Mouse (Mus musculus): ENCODE results near the gene Snx5.

Gene Snx5

GRCm38 (mm10) chr2:144270507-144271420 is at the start of gene Snx5, which contains the start of gene Mgme1:
Gene Snx5, minus strand, starts transcription at chr2:144270906.
Gene Mgme1, plus strand, starts transcription at chr2:144270663.
- peak; percentile 96 for DNase-seq (ENCODE audit: low read depth, low spot score)

- no peak for DNase-seq (ENCODE audit: low read depth, low spot score)
Measured at GRCm38 (mm10) chr2:144311372-144311771, 40.7 kb upstream of the Snx5 start.

DNA sequence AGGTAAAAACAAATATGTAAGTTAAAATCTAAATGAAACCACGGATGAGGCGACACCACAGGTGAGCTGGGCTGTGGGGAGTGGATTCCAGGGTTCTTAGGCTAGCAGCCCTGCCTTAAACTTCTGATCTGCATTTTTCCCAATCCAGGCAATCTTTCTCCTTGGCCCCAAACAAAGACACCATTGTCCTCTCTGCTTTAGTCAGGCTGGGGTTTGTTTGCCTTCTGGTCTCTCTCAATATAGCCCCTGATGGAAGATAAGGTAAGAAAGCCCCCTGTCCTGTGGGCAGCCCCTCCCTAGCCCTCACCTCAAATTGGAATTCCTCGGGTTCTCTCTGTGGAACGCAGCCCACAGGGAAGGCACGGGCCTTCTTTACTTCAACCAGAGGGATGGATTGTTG is 39.6 kb upstream of the Snx5 start:
- no peak for DNase-seq (ENCODE audit: low read depth, low spot score)

DNA sequence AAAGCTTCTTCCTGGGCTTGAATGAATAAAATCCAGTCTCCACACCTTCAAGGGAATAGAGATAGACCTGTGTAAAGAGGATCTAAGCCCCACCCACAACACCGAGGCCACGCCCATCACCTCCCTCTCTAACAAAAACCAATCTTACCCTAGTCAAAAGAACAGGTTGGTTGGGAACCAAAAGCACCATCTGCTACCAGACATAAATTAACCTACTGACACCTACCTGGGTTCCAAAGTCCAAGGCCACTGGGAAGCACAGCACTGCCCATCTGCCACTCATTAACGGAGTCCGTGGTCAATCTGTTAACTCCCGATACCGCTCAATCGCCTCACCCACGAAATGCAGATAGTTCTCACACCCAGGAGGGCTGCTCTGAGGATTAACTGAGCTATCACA is 37.9 kb upstream of the Snx5 start:
- DNase-seq (ENCODE audit: low read depth, low spot score): no peak

GRCm38 (mm10) chr2:144305721-144306294 is 35.1 kb upstream of the Snx5 start:
- DNase-seq (ENCODE audit: low read depth, low spot score): no peak

GRCm38 (mm10) chr2:144301101-144301500 is 30.4 kb upstream of the Snx5 start:
- no peak for DNase-seq (ENCODE audit: low read depth, low spot score)

DNA sequence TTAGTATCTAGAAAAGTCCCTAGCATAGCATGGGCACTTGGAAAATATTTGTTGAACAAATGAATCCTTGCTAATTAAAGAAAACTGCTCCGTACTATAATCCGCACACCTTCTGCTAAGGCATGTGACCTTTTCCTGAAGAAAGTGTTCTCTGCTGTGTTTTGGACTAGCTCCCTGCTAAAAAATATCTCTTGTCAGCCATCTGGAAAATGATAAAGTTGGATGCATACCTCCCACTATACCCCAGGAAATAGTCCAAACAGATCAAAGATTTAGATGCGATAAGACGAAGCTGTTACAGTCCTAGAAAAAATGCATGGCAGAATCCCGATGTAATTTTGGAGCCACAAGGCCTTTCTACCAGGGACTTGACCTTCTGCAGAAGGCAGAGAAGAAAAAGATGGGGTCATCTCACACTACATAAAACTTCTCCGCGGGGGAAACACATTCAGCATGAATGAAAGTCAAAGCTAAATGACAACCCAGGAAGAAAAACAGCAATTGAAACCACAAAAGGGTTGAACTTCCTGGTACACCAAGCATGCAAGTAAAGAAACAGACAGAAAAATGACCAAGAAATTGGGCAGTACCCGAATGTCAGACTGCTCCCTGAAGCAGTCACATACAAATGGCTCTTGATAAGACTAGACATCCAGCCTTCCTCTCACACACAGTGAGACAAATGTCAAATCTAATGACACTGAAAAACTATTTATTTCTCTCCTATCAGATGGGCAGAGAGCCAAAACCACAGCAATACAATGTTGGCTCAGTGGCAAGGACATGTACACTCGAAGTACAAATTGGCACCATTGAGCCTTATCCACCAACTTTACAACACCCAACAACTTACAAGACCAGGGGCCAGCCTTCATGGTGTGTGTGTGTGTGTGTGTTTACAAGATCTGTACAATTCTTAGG is 29.3 kb upstream of the Snx5 start:
- DNase-seq (ENCODE audit: low read depth, low spot score): no peak

DNA sequence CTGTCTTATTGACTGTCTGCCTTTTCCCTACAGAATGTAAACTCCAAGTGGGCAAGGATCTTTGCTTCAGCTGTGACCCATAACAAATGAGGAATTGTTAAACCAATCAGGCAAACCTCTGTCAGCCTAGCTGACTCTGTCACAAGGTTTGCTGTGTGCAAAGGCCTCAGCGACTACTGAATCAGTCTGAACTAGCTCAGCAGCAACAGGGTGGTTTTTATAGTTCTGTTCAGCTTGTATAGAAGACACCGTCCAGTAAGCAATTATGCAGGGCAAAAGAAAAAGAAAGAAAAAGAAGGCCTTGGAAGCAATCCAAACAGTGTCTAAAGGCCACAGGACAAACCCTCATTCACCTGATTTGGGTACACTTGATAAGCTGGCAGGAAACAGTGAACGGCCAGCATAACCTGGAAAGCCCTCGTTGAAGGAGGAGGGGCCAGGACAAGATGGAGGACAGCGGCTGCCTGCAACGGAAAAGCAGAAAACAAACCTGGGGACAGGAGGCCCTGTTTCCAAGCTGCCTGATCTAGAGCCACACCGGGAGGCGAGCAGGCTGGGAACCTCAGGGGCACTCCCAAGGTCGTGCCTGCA is 24.5 kb upstream of the Snx5 start:
- DNase-seq (ENCODE audit: low read depth, low spot score): no peak

DNA sequence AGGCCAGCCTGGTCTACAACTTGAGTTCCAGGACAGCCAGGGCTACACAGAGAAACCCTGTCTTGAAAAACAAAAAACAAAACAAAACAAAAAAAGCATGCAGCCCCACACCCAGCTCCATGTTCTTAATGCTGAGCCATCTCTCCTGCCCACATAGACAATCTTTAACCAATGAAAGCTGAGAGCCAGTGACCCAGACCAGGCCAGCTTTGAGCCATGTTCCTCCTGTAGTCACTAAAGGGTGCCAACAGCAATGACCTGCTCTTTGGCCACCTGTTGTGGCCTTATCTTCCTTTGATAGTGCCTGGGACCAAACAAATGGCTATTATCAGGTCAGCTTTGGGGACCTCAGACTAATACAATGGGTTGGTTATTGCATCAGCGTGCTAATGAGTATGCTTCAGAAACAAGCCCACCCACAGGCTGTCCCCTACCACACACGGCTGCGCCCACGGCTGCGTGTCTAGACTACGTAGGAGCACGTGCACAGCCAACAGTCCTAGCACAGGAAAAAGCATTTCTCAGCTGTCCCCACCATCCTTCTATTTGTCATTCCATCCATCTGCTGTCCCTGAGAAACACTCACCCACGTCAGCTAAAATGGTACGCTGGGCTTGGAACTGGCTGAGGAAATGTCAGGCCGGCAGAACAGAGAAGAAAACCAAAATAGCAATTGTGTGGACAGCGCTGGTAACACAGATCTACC is 21.0 kb upstream of the Snx5 start:
- DNase-seq (ENCODE audit: low read depth, low spot score): no peak

DNA sequence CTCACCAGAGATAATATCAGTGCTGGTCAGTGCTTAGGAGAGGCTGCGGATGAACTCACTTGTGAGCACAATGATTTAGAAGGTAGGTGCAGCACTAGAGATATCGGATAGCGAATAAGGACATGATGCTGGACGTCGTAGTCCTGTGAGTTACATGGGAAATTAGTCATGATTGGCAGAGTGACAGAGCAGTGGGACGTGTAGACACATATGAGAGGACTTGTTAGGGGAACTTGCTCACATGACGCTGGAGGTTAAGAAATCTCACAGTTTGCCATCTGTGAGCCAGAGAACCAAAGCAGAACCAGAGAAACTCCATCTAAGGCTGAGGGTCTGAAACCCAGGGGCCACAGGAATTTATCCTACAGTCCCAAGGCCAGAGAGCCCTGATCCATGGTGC is 19.6 kb upstream of the Snx5 start:
- no peak for DNase-seq (ENCODE audit: low read depth, low spot score)

GRCm38 (mm10) chr2:144281417-144281816 is 10.7 kb upstream of the Snx5 start:
- DNase-seq (ENCODE audit: low read depth, low spot score): no peak

DNA sequence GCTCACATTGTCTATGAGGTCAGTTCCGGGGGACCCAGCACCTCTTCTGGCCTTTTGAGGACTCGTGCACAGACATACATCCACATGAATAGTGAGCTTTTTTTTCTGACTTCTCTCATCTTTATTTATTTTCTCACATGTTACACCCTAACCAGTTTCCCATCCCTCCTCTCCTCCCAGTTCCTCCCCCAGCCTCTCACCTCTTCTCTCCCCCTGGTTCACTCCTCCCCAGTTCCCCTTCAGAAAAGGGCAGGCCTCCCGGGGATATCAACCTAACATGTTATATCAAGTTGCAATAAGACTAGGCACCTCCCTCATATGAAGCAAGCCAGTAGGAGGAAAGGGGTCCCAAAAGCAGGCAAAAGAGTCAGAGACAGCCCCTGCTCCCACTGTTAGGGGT is 9.9 kb upstream of the Snx5 start:
- DNase-seq (ENCODE audit: low read depth, low spot score): no peak

DNA sequence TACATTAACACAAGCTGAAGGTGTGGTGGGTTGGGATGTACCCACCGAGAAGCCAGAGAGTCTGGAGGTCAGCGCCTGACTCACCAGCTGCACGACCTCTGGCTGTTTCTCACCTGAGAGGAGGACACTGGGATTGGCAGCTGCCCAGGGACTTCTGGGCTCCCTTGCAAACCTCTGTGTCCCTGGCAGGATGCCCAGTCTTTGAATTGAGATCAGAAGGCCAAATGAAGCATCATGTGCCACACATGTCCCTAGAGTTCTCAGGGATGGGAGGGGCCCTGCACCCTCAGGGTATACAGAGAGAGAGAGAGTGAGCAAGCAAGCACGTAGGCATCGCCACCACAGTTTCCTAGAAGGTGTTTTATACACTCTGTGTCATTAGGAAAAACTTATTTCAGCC is 9.0 kb upstream of the Snx5 start:
- DNase-seq (ENCODE audit: low read depth, low spot score): no peak

- no peak for DNase-seq (ENCODE audit: low read depth, low spot score)
Measured at GRCm38 (mm10) chr2:144276885-144277284, 6.2 kb upstream of the Snx5 start.

- DNase-seq (ENCODE audit: low read depth, low spot score): no peak
Measured at GRCm38 (mm10) chr2:144274741-144275140, 4.0 kb upstream of the Snx5 start.

DNA sequence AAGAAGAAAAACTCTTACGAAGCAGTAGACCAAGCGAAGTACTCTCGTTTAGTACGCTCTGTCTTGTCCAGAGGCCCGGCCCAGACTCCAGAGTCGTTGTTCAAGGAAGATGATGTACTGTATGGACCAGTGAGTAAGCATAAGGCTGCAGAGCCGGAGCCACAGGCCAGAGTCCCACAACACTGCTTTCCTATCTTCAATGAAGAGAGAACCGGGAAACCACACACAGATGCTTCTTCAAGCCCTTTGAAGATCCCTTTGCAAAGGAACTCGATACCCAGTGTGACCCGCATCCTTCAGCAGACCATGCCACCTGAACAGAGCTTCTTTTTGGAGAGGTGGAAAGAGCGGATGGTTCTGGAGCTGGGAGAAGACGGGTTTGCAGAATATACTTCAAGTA is 1.4 kb upstream of the Snx5 start:
- no peak for DNase-seq (ENCODE audit: low read depth, low spot score)

DNA sequence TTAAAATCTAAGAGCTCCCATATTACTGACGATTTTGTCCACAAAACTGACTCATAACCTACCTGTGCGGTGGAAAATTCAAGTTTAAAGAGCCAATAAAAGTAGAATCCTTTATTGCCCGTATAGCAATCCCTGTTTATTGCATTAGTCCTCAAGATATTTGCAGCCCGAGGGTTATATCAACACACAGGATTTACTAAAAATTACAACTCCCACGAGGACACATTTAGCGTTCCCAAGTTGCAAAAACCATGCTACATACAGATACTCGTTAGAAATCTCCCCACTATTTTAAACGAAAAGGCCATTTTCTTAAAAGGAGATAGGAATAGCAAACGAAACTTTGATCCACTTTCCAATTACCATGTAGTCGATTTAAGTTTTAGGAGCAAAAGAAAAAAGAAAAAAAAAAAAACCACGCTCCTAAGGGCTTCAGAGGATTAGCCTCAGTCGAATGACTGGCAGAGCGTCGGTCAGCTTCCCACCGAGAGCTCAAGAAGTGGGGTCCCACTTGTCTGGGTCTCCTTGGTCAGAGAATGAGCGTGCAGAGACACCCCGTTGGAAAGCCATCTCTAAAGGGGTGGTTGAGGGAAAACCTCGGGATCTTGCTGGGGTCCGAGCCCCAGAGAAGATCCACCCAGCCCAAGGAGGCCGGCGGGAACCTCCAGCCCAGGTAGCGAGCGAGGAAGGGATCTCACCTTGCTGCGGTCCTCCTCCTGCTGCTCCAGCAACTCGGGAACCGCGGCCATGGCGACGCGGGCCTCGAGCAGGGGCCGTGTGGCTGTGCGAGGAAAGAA is 829 bp downstream of the Snx5 start:
- DNase-seq (ENCODE audit: low read depth, low spot score): no peak

GRCm38 (mm10) chr2:144269306-144269650 is 1.4 kb downstream of the Snx5 start:
- no peak for DNase-seq (ENCODE audit: low read depth, low spot score)

- DNase-seq (ENCODE audit: low read depth, low spot score): no peak
Measured at GRCm38 (mm10) chr2:144268446-144269305, 2.0 kb downstream of the Snx5 start.

- no peak for DNase-seq (ENCODE audit: low read depth, low spot score)
Measured at GRCm38 (mm10) chr2:144267731-144268015, 3.0 kb downstream of the Snx5 start.
